Mouse (Mus musculus): ENCODE measurements around the gene Mc3r. TPM values are rescaled to one million over a fixed set of nuclear protein-coding genes. Genes with fewer than 3 reads are reported as not detected.

The Mc3r gene
- polyA plus RNA-seq, 1 experiment from 2014 or later, result not detected

Other genes starting within 250 kb of the Mc3r start
- gene Cbln4, start 205.0 kb upstream of the Mc3r start, polyA plus RNA-seq (2016; fragmentation: Nextera tagmentation; extraction: Ambion mirVana), result 3.0 and 8.9 TPM in 2 replicates
- gene Fam210b, start 97.1 kb downstream of the Mc3r start, polyA plus RNA-seq (2016; fragmentation: Nextera tagmentation; extraction: Ambion mirVana), result 22.5 and 24.1 TPM in 2 replicates
- gene Aurka, start 122.0 kb downstream of the Mc3r start, polyA plus RNA-seq (2016; fragmentation: Nextera tagmentation; extraction: Ambion mirVana), result 131 TPM in 2 replicates
- gene Cstf1, start 122.2 kb downstream of the Mc3r start, polyA plus RNA-seq (2016; fragmentation: Nextera tagmentation; extraction: Ambion mirVana), result 44.0 and 44.9 TPM in 2 replicates
- gene Cass4, start 145.3 kb downstream of the Mc3r start, polyA plus RNA-seq (2016; fragmentation: Nextera tagmentation; extraction: Ambion mirVana), result 0.20 TPM in 2 replicates
- gene Rtf2, start 192.1 kb downstream of the Mc3r start, polyA plus RNA-seq (2016; fragmentation: Nextera tagmentation; extraction: Ambion mirVana), result 67.8 and 74.1 TPM in 2 replicates
- gene Gcnt7, start 210.1 kb downstream of the Mc3r start, polyA plus RNA-seq (2016; fragmentation: Nextera tagmentation; extraction: Ambion mirVana), result 2.2 and 2.6 TPM in 2 replicates
- gene Fam209, start 224.0 kb downstream of the Mc3r start, polyA plus RNA-seq (2016; fragmentation: Nextera tagmentation; extraction: Ambion mirVana), result 0.41 and 0.57 TPM in 2 replicates

Measured in embryonic facial prominence, embryonic 12.5 days (tissue).